Mouse (Mus musculus) liver, embryonic 12.5 days (tissue): ENCODE measurements around the gene Scgb1b10. TPM values are rescaled to one million over a fixed set of nuclear protein-coding genes. Genes with fewer than 3 reads are reported as not detected.
"Not testable (repeated sequence)": the region's sequence is repeated elsewhere in the genome, so short reads cannot be mapped to it uniquely, and the experiment has no call there.

Experiments used
- ATAC-seq: fragments of 200-750 bp; cut with Nextera tagmentation; 2 replicates; pipeline ENCODE4 v1.8.0; 2017; ENCODE audit warnings: moderate number of reproducible peaks, mild to moderate bottlenecking, moderate library complexity
- H3K27ac ChIP-seq: fragments of 300-500 bp; sonication (generic); 2 replicates; pipeline ENCODE4 v1.5.1; 2016; ENCODE audit warnings: mild to moderate bottlenecking
- H3K27me3 ChIP-seq: fragments of 300-500 bp; sonication (generic); replicated peaks from 2 replicates; pipeline ENCODE4 v1.6.1; 2016; ENCODE audit warnings: mild to moderate bottlenecking, moderate library complexity
- H3K36me3 ChIP-seq: fragments of 300-500 bp; sonication (generic); 2 replicates; pipeline ENCODE4 v1.6.1; 2016; ENCODE audit warnings: mild to moderate bottlenecking, moderate library complexity
- H3K4me1 ChIP-seq: fragments of 300-500 bp; sonication (generic); 2 replicates; pipeline ENCODE4 v1.6.1; 2016
- H3K4me2 ChIP-seq: fragments of 300-500 bp; sonication (generic); 2 replicates; pipeline ENCODE4 v1.6.1; 2016; ENCODE audit warnings: mild to moderate bottlenecking, moderate library complexity
- H3K4me3 ChIP-seq: fragments of 300-500 bp; sonication (generic); 2 replicates; pipeline ENCODE4 v1.5.1; 2016; ENCODE audit warnings: mild to moderate bottlenecking, moderate library complexity
- H3K9ac ChIP-seq: fragments of 300-500 bp; sonication (generic); 2 replicates; pipeline ENCODE4 v1.6.1; 2016; ENCODE audit warnings: mild to moderate bottlenecking, moderate library complexity
- H3K9me3 ChIP-seq: fragments of 300-500 bp; sonication (generic); replicated peaks from 2 replicates; pipeline ENCODE4 v1.6.1; 2016; ENCODE audit warnings: mild to moderate bottlenecking, moderate library complexity
- polyA plus RNA-seq: library from polyadenylated mRNA; unstranded; fragments of >200 nt; fragmentation: Nextera tagmentation; extraction: Ambion mirVana; gene quantifications from 2 replicates; pipeline ENCODE4 v1.2.1, GENCODE M21; 2016

The Scgb1b10 gene
- polyA plus RNA-seq = not detected in 2 replicates

DNA sequence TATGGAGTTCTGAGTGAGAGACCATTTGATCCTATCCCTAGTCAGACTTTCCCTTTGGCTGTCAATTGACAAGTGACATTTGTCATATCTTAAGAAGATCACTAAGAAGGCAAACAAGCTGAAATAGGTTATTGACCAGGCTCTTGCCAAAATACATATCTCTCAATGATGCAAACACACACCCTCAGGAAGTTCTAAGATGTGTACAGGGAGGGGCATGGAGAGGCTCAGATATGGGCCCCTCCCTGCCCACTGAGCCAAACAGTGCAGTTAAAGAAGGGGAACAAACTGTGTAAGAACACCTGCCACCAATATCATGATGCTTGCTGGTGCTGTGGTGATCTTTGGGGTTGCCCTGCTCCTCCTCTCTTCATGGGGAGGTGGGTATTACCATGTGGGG is at the start of gene Scgb1b10:
Scgb1b10 (plus strand) TSS at position 301 of the 400 bp plus-strand sequence.
- H3K36me3 ChIP-seq, H3K4me1 ChIP-seq, H3K4me2 ChIP-seq, H3K27me3 ChIP-seq, H3K9me3 ChIP-seq, ATAC-seq, H3K4me3 ChIP-seq, H3K27ac ChIP-seq, H3K9ac ChIP-seq: not testable (repeated sequence)

Other genes starting within 250 kb of the Scgb1b10 start
- not detected in 2 replicates for gene Scgb2b11, start 110.3 kb downstream of the Scgb1b10 start, polyA plus RNA-seq
- gene Scgb1b11, start 122.0 kb downstream of the Scgb1b10 start, polyA plus RNA-seq = not detected in 2 replicates
- not detected in 2 replicates for gene Scgb2b12, start 226.4 kb downstream of the Scgb1b10 start, polyA plus RNA-seq
- not detected in 2 replicates for gene Scgb1b12, start 233.3 kb downstream of the Scgb1b10 start, polyA plus RNA-seq